Mouse (Mus musculus): ENCODE results near the gene Arhgef1.

DNA sequence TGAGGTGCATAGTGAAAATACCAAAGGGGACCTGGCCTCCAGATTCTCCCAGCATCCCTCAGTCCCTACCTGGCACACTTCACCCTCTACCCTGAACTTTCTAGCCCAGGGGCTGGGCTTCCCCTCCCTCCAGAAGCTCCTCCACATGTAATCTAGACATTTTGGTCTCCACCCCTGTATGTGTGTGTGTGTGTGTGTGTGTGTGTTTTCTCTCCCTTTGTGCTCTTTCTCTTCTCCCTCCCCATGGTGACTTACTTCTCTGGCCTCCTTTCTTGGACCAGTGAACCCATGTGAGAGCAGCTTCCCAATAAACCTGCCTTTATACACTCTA is 49.5 kb upstream of the Arhgef1 start:
- TF ChIP-seq FLI1 (IDR thresholded peaks at IDR 0.05; ENCODE audit: low read length): no peak
- TF ChIP-seq GATA1 (IDR thresholded peaks at IDR 0.05; ENCODE audit: borderline replicate concordance, low read length): no peak
